ENCODE assay signal across 8 mouse cellular contexts in genomic region chr6:126045931-126046330, GRCm38 (mm10).
DNase-seq lines count a peak whose midpoint lies in the region; ATAC-seq and TF ChIP-seq lines count a peak whose summit lies in the region.
"Had no signal": no experiment of that assay in that cellular context is flagged by ENCODE, and none has a peak within 500 bp of the region (broad histone marks: within the 10 kb centered on the region; RNA-seq: fewer than 3 reads in every experiment).

No protein-coding gene starts in this region.

- ATAC-seq in hindbrain, embryonic 11.5 days (ENCODE audit: low FRiP score): no peak
- no peak for ATAC-seq in hindbrain, embryonic 14.5 days (ENCODE audit: low FRiP score)
- no peak for ATAC-seq in midbrain, postnatal 0 days (ENCODE audit: low FRiP score)

- H3K36me3 ChIP-seq in hindbrain, embryonic 11.5 days (ENCODE audit: control insufficient read depth, insufficient read depth, low read length): no peaks in the 10 kb centered on the region
- no peaks in the 10 kb centered on the region for H3K36me3 ChIP-seq in hindbrain, embryonic 14.5 days (replicated peaks; ENCODE audit: control insufficient read depth, insufficient read depth)
- no peaks in the 10 kb centered on the region for H3K36me3 ChIP-seq in midbrain, postnatal 0 days (ENCODE audit: insufficient read depth, low read length)

- peak; percentile 41 for TF ChIP-seq CTCF in midbrain, postnatal 0 days (IDR thresholded peaks at IDR 0.05)

- no peaks in the 10 kb centered on the region for H3K9me3 ChIP-seq in hindbrain, embryonic 11.5 days (ENCODE audit: control insufficient read depth, low read length)
- no peaks in the 10 kb centered on the region for H3K9me3 ChIP-seq in hindbrain, embryonic 14.5 days (ENCODE audit: control insufficient read depth, low read length)
- H3K9me3 ChIP-seq in midbrain, postnatal 0 days (ENCODE audit: low read length): no peaks in the 10 kb centered on the region
- H3K9me3 ChIP-seq: megakaryocyte, embryonic 14.5 days had no signal

- no peaks in the 10 kb centered on the region for H3K4me1 ChIP-seq in hindbrain, embryonic 11.5 days (replicated peaks; ENCODE audit: control insufficient read depth, insufficient read depth, low read length)
- no peaks in the 10 kb centered on the region for H3K4me1 ChIP-seq in hindbrain, embryonic 14.5 days (replicated peaks; ENCODE audit: control insufficient read depth, insufficient read depth, low read length)
- no peaks in the 10 kb centered on the region for H3K4me1 ChIP-seq in midbrain, postnatal 0 days (ENCODE audit: insufficient read depth, low read length)
- H3K4me1 ChIP-seq: megakaryocyte, embryonic 14.5 days had no signal

- no peak overlapping the region for H3K27ac ChIP-seq in hindbrain, embryonic 11.5 days (ENCODE audit: low read depth, low read length)
- no peak overlapping the region for H3K27ac ChIP-seq in hindbrain, embryonic 14.5 days
- H3K27ac ChIP-seq in midbrain, postnatal 0 days (ENCODE audit: low read depth, low read length): no peak overlapping the region

- H3K4me2 ChIP-seq in hindbrain, embryonic 11.5 days (replicated peaks; ENCODE audit: low read depth, low read length): no peak overlapping the region
- H3K4me2 ChIP-seq in hindbrain, embryonic 14.5 days (replicated peaks): no peak overlapping the region
- no peak overlapping the region for H3K4me2 ChIP-seq in midbrain, postnatal 0 days (ENCODE audit: low read depth, low read length, poor library complexity, severe bottlenecking)

- H3K27me3 ChIP-seq in hindbrain, embryonic 11.5 days (ENCODE audit: control insufficient read depth, insufficient read depth, low read length): no peaks in the 10 kb centered on the region
- H3K27me3 ChIP-seq in hindbrain, embryonic 14.5 days (ENCODE audit: control insufficient read depth, insufficient read depth, low read length): no peaks in the 10 kb centered on the region
- H3K27me3 ChIP-seq in midbrain, postnatal 0 days (ENCODE audit: insufficient read depth, low read length): no peaks in the 10 kb centered on the region

- H3K4me3 ChIP-seq in hindbrain, embryonic 11.5 days (ENCODE audit: low read depth, low read length): no peak overlapping the region
- no peak overlapping the region for H3K4me3 ChIP-seq in hindbrain, embryonic 14.5 days (replicated peaks; ENCODE audit: low read length)
- H3K4me3 ChIP-seq in midbrain, postnatal 0 days (ENCODE audit: low read depth, low read length): no peak overlapping the region
- H3K4me3 ChIP-seq: megakaryocyte, embryonic 14.5 days had no signal

- peak; percentile 52 for DNase-seq in hindbrain, embryonic 11.5 days (ENCODE audit: low spot score)
- no peak for DNase-seq in hindbrain, embryonic 14.5 days (ENCODE audit: low spot score)
- DNase-seq in right cerebral cortex, adult 18-20 months: peak; percentile 4
- DNase-seq in right cerebral cortex, adult 2 months (ENCODE audit: low spot score in 2 of 2): no peak
- peak; percentile 19 for DNase-seq in embryo, embryonic 11.5 days (ENCODE audit: low read depth, low spot score)
- DNase-seq in midbrain, postnatal 0 days (ENCODE audit: low spot score): no peak
- no peak for DNase-seq in spleen, adult 18-20 months

- no peak overlapping the region for H3K9ac ChIP-seq in hindbrain, embryonic 11.5 days (ENCODE audit: low read depth, low read length)
- no peak overlapping the region for H3K9ac ChIP-seq in hindbrain, embryonic 14.5 days
- no peak overlapping the region for H3K9ac ChIP-seq in midbrain, postnatal 0 days (replicated peaks; ENCODE audit: low read length, poor library complexity, severe bottlenecking)

- 42% methylated on average over 4 of the region's 4 CpGs for WGBS in hindbrain, embryonic 11.5 days
- WGBS in hindbrain, embryonic 14.5 days: 48% methylated on average over 4 of the region's 4 CpGs
- 53% methylated on average over 3 of the region's 4 CpGs for WGBS in midbrain, postnatal 0 days

Comparison
In these comparisons a context has a peak if more than half of its experiments do, and no peak if none do; other contexts are left out.
1. DNase-seq: peak in hindbrain, embryonic 11.5 days (single experiment), right cerebral cortex, adult 18-20 months (single experiment) and embryo, embryonic 11.5 days (single experiment); none in hindbrain, embryonic 14.5 days (single experiment), right cerebral cortex, adult 2 months (0 of 2), midbrain, postnatal 0 days (single experiment) and spleen, adult 18-20 months (0 of 2).